Mouse (Mus musculus): ENCODE data around the gene Fbp2. TPM values are rescaled to one million over a fixed set of nuclear protein-coding genes. Genes with fewer than 3 reads are reported as not detected.

The Fbp2 gene
- not detected for total RNA-seq (2023)

DNA sequence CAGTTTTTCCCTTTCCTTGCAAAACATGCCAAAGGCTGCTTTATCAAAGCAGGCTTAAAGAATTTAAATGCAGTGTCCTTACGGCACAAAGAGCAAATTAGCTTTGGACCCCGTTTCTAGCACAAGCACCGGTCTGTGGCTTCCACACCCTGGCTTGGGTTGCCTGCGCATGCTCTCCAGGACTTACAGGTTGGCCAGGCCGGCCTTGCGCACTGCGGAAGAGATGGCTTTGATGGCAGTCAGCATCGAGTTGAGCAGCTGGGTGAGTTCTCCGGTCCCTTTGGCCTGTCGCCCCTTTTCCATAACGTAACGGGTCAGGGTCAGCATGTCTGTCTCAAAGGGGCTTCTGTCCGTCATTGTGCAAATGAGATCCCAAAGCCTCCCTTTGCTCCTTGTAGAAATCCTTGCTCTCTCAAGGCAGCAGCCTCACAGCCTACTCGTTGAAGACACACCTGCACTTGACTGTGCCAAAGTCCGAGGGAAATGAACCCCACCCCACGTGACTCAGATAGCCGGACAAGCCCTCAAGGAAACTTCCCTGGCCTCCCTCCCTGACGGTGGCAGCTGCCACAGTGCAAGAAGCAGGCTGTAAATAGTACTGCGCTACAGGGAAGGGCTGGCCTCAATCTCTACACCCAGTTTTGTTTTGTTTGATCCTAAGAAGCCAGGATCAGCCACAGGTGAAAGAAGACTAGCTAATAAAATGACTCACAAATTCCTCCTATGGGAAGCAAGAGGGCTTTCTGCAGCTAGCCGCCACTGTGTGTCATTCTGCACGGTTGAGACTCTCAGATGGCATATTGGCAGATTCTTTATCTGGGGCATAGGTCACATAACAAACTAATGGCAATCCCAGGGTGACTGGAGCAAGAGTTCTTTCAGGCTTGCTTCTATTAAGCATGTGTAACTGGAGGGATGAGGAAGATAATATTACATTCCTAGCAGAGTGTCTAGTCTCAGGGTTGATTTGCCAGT is at the start of gene Fbp2:
Gene Fbp2, minus strand, starts transcription at position 482 of the 975 bp plus-strand sequence.

DNA sequence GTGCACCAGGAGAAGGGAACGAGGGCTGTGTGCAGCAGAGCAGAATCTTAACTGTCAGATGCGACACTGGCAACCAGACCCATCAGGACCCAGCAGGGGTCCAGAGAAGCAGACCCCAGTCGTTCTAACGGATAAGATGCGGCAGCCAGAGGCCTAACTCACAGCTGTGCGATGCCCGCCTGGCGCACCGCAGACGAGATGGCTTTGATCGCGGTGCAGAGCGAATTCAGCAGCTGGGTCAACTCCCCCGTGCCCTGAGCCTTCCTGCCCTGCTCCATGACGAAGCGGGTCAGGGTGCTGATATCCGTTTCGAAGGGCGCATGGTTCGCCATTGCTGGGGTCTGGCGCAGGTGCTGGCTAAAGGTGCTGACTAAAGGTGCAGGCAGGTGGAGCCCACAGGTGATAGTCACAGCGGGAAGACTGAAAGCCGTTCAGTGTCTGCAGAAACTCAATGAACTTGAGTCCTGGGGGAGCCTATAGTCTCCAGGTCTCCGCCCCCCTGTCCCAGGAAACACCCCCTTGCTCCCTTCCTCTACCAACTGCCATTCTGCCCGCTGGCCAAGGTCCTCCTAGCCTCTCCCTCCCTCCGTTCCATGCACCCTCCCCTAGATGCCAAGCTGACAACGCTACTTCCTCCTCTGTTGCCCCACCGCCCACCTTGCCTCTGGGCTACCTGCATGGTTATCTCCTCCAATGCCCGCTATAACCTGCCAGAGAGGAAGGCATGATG is 29.7 kb upstream of the Fbp2 start, which contains the start of gene Fbp1:
Gene Fbp1, minus strand, starts transcription at position 571 of the 730 bp plus-strand sequence.

Other genes with a start within 250 kb of the Fbp2 start
- 1 to 10 TPM; 4.8 to 5.7 TPM for gene 6720489N17Rik, start 234.2 kb downstream of the Fbp2 start, total RNA-seq (2023)
- 10 to 100 TPM; 16.5 to 21.8 TPM for gene Platr25, start 97.7 kb downstream of the Fbp2 start, total RNA-seq (2023)
- gene Gm5141, start 72.6 kb downstream of the Fbp2 start, total RNA-seq (2023): 1 to 10 TPM; 5.7 to 6.1 TPM
- gene Fbp1, start 29.9 kb upstream of the Fbp2 start, total RNA-seq (2023): not detected
- gene 2010111I01Rik, start 106.5 kb upstream of the Fbp2 start, total RNA-seq (2023): 10 to 100 TPM; 35.3 to 44.0 TPM

Measured in B cell, adult 67 days (primary cell).